Mouse (Mus musculus) heart, embryonic 10.5 days (tissue): ENCODE measurements around the gene Aunip. TPM values are rescaled to one million over a fixed set of nuclear protein-coding genes. Genes with fewer than 3 reads are reported as not detected.

ENCODE experiments used
- DNase-seq: peaks from one replicate; pipeline ENCODE4 v3.0.0-alpha.2; 2017; ENCODE audit warnings: low spot score
- H3K27ac ChIP-seq: fragments of 300-500 bp; sonication (generic); 2 replicates; pipeline ENCODE4 v1.5.1; 2016; ENCODE audit warnings: mild to moderate bottlenecking
- H3K27me3 ChIP-seq: fragments of 300-500 bp; sonication (generic); 2 replicates; pipeline ENCODE4 v1.6.1; 2016; ENCODE audit warnings: mild to moderate bottlenecking; ENCODE audit not compliant: poor library complexity, insufficient read depth, severe bottlenecking
- H3K36me3 ChIP-seq: fragments of 300-500 bp; sonication (generic); 2 replicates; pipeline ENCODE4 v1.6.1; 2016; ENCODE audit warnings: mild to moderate bottlenecking, moderate library complexity
- H3K4me1 ChIP-seq: fragments of 300-500 bp; sonication (generic); 2 replicates; pipeline ENCODE4 v1.6.1; 2016; ENCODE audit warnings: mild to moderate bottlenecking
- H3K4me3 ChIP-seq: fragments of 300-500 bp; sonication (generic); 2 replicates; pipeline ENCODE4 v1.5.1; 2016; ENCODE audit warnings: mild to moderate bottlenecking, moderate library complexity
- H3K9me3 ChIP-seq: fragments of 300-500 bp; sonication (generic); 2 replicates; pipeline ENCODE4 v1.6.1; 2016; ENCODE audit warnings: mild to moderate bottlenecking, moderate library complexity
- WGBS: fragments of 180-500 bp; shearing (Covaris S2); methylation state at CpG from one replicate; pipeline ENCODE4 v1.1.7; 2016; 5-methylcytosine and 5-hydroxymethylcytosine counted together
- microRNA-seq: library from miRNA; unstranded; fragments of <30 nt; microRNA quantifications from one replicate; pipeline ENCODE4, GENCODE M21; 2017
- polyA plus RNA-seq: library from polyadenylated mRNA; unstranded; fragments of >200 nt; fragmentation: Nextera tagmentation; extraction: Ambion mirVana; gene quantifications from 2 replicates; pipeline ENCODE4 v1.2.1, GENCODE M21; 2016

Aunip gene
- polyA plus RNA-seq, 1 experiment from 2014 or later, result 17.2 TPM

DNA sequence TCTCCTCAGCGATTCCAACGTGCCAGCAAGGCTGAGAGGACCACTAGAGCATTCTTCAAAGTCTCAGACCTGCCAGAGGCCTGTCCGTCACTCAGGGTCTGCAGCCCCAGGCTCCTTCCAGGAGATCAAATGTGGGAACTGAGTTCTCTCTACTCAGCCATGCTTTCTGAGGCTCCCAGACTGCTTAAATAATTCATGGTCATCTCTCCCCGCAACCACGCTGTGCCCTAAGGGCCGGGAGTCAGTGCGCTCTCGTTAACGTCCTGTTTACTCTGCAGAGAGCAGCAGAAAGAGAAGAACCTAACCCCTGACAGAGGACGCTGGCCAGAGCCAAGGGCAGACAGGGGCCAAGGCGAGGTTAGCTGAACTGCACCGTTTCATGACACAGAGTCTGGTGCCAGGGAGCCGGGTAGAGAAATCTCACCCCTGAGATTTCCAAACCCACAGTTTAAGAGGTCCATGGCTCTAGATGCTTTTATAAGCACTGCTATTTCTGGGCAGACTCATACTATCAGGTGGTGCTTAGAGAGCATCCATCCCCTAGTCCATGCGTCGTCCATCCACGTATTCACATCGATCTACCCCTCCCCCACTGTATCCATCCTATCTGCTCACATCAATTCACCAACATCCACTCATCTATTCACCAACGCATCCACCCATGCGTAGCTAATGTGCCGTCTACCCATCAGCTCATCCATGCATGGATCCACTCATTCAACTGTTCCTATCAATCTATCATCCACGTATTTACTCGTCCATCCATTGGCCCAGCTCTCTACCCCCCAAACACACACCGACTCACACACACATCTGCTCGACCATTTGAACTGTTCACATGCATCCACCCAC is 61.9 kb downstream of the Aunip start:
- no peak overlapping the region for H3K4me3 ChIP-seq
- H3K9me3 ChIP-seq, result 0 out of 2 replicates have a peak, but pooled peaks cover 3% of the 10 kb centered on the region
- 87% methylated on average over 24 of the region's 24 CpGs for WGBS
- no peak overlapping the region for H3K27ac ChIP-seq
- no peaks in the 10 kb centered on the region; the same call in 1 of the 2 replicates for H3K27me3 ChIP-seq
- H3K4me1 ChIP-seq, result peaks cover 18% of the 10 kb centered on the region
- no peak for DNase-seq
- peaks cover 67% of the 10 kb centered on the region for H3K36me3 ChIP-seq

Small RNAs within 50 kb of the gene (microRNA-seq; reads per million reads assigned to microRNA genes)
- gene Gm23634 (1.0 reads per million), gene Mir6403 (not detected)

Other genes with a start within 250 kb of the Aunip start
- gene Pdik1l, start 223.1 kb upstream of the Aunip start, polyA plus RNA-seq, result 15.8 and 18.2 TPM in 2 replicates
- gene Trim63, start 195.9 kb upstream of the Aunip start, polyA plus RNA-seq, result 47.5 and 77.0 TPM in 2 replicates
- 0.09 and 0.36 TPM in 2 replicates for gene Slc30a2, start 167.8 kb upstream of the Aunip start, polyA plus RNA-seq
- 1.9 and 2.8 TPM in 2 replicates for gene Extl1, start 127.1 kb upstream of the Aunip start, polyA plus RNA-seq
- 8.0 and 9.6 TPM in 2 replicates for gene Pafah2, start 114.7 kb upstream of the Aunip start, polyA plus RNA-seq
- gene Stmn1, start 42.7 kb upstream of the Aunip start, polyA plus RNA-seq, result 838 and 1,170 TPM in 2 replicates
- gene Paqr7, start 14.3 kb upstream of the Aunip start, polyA plus RNA-seq, result 7.8 and 14.5 TPM in 2 replicates
- gene Mtfr1l, start 24.4 kb downstream of the Aunip start, polyA plus RNA-seq, result 155 and 166 TPM in 2 replicates
- 8.0 and 9.0 TPM in 2 replicates for gene Selenon, start 41.2 kb downstream of the Aunip start, polyA plus RNA-seq
- gene Man1c1, start 193.3 kb downstream of the Aunip start, polyA plus RNA-seq, result 8.3 and 8.6 TPM in 2 replicates